Mouse (Mus musculus): ENCODE measurements at regions not wholly inside any gene's neighbourhood (a gene's known extent, or its start where the extent isn't known, plus 50 kb on each side); places are given as distances from the start of the nearest gene placed in this dataset.

DNA sequence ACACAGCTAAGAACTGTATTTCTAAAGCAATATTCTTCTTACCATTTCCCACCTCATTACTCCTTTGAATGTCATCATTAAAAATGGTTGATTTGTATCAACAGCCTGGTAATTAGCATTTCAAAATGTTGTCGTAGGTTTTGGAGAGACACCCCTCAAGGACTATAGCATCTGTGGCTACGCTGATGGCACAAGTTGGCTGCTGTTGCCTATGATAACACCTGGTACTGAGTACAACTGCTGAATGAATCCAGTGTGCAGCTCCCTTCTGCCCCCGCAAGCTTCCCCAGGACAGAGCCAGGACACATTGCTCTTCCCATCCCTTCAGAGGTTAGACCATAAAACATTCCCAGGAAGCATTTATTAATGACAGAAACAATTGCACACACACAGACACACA lies 68.7 kb upstream of the Mycn start:
- TF ChIP-seq MAFK (IDR thresholded peaks at IDR 0.05; ENCODE audit: borderline replicate concordance, low read depth, low read length) (no peak), TAL1 (IDR thresholded peaks at IDR 0.05; ENCODE audit: low read length) (no peak), NELFE (IDR thresholded peaks at IDR 0.05; ENCODE audit: low read depth, low read length) (no peak), POLR2A (IDR thresholded peaks at IDR 0.05; ENCODE audit: control insufficient read depth in 1 of 2, insufficient read depth in 1 of 2, low read depth in 1 of 2, low read length in 2 of 2, poor library complexity in 1 of 2) (no peak), CTCF (IDR thresholded peaks at IDR 0.05 in 2 of 3, conservative IDR thresholded peaks at IDR 0.05 in 1 of 3; ENCODE audit: control insufficient read depth in 1 of 3, insufficient read depth in 1 of 3, low read depth in 2 of 3, low read length in 3 of 3, poor library complexity in 1 of 3, severe bottlenecking in 1 of 3) (no peak), ELF1 (IDR thresholded peaks at IDR 0.05; ENCODE audit: low read depth, low read length) (no peak), ETS1 (IDR thresholded peaks at IDR 0.05; ENCODE audit: low read depth, low read length) (no peak), EP300 (IDR thresholded peaks at IDR 0.05; ENCODE audit: low read depth in 1 of 2, low read length in 2 of 2) (no peak)

All from MEL (cell line).